Mouse (Mus musculus) heart, embryonic 11.5 days (tissue): ENCODE measurements around the gene Tmc8. TPM values are rescaled to one million over a fixed set of nuclear protein-coding genes. Genes with fewer than 3 reads are reported as not detected.
A peak's percentile ranks its signal among the peaks of the same experiment; 100 is the strongest.
"Not testable (repeated sequence)": the region's sequence is repeated elsewhere in the genome, so short reads cannot be mapped to it uniquely, and the experiment has no call there.

ENCODE experiments used
- ATAC-seq: fragments of 200-750 bp; cut with Nextera tagmentation; replicated peaks from 2 replicates; pipeline ENCODE4 v1.8.0; 2017; ENCODE audit warnings: moderate library complexity; ENCODE audit not compliant: insufficient number of reproducible peaks, low FRiP score, low TSS enrichment
- H3K27ac ChIP-seq: fragments of 300-500 bp; sonication (generic); 2 replicates; pipeline ENCODE4 v1.5.1; 2014; ENCODE audit warnings: mild to moderate bottlenecking, low read depth, low read length
- H3K27me3 ChIP-seq: fragments of 300-500 bp; sonication (generic); 2 replicates; pipeline ENCODE4 v1.6.1; 2014; ENCODE audit warnings: mild to moderate bottlenecking, low read length, mixed read lengths; ENCODE audit not compliant: control insufficient read depth, insufficient read depth
- H3K36me3 ChIP-seq: fragments of 300-500 bp; sonication (generic); 2 replicates; pipeline ENCODE4 v1.6.1; 2014; ENCODE audit warnings: mild to moderate bottlenecking, low read length, moderate library complexity, mixed read lengths; ENCODE audit not compliant: control insufficient read depth, insufficient read depth
- H3K4me1 ChIP-seq: fragments of 300-500 bp; sonication (generic); 2 replicates; pipeline ENCODE4 v1.6.1; 2014; ENCODE audit warnings: low read length; ENCODE audit not compliant: control insufficient read depth, insufficient read depth
- H3K4me2 ChIP-seq: fragments of 300-500 bp; sonication (generic); 2 replicates; pipeline ENCODE4 v1.6.1; 2014; ENCODE audit warnings: mild to moderate bottlenecking, moderate library complexity
- H3K4me3 ChIP-seq: fragments of 300-500 bp; sonication (generic); 2 replicates; pipeline ENCODE4 v1.5.1; 2014; ENCODE audit warnings: low read depth, low read length
- H3K9ac ChIP-seq: fragments of 300-500 bp; sonication (generic); 2 replicates; pipeline ENCODE4 v1.6.1; 2014; ENCODE audit warnings: mild to moderate bottlenecking, low read depth, low read length, moderate library complexity
- H3K9me3 ChIP-seq: fragments of 300-500 bp; sonication (generic); replicated peaks from 2 replicates; pipeline ENCODE4 v1.6.1; 2016; ENCODE audit warnings: low read length; ENCODE audit not compliant: control insufficient read depth
- WGBS: fragments of 180-500 bp; shearing (Covaris S2); extraction: QIAGEN DNeasy Blood & Tissue Kit; methylation state at CpG from one replicate; pipeline ENCODE4 v1.1.7; 2014; ENCODE audit not compliant: insufficient replicate concordance; 5-methylcytosine and 5-hydroxymethylcytosine counted together
- polyA plus RNA-seq: library from polyadenylated mRNA; unstranded; fragments of >200 nt; fragmentation: Nextera tagmentation; extraction: Ambion mirVana; gene quantifications from 2 replicates; pipeline ENCODE4 v1.2.1, GENCODE M21; 2014

The Tmc8 gene
- polyA plus RNA-seq, 1 experiment from 2014 or later = 4.5 TPM

DNA sequence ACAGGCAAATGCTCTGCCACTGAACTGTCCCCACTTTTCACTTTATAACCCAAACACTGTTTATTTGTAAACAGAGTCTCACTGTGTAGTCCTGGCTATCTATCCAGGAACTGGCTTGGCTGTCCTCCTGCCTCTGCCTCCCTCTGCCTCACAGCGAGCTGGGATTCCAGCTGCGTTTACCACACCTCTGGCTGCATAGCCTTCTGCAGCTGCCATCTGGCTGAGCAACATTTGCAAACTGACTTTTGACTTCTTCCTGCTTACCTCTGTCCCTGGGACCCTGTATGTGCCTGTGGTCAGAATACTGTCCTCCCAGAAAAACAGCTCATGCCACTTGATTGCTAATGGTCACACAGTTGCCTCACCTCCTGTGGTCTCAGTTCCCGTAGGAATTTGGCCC is 45.5 kb downstream of the Tmc8 start:
- Histone ChIP-seq H3K4me3 (no peak overlapping the region), H3K4me1 (peaks cover 68% of the 10 kb centered on the region), H3K36me3 (peaks cover 4% of the 10 kb centered on the region), H3K27me3 (no peaks in the 10 kb centered on the region), H3K4me2 (peak overlapping the region; percentile 81), H3K9ac (0 out of 2 replicates have a peak overlapping the region, but pooled peaks have one; percentile 3), H3K9me3 (no peaks in the 10 kb centered on the region), H3K27ac (peak overlapping the region; percentile 97)
- ATAC-seq = no peak
- 53% methylated on average over 3 of the region's 3 CpGs for WGBS

DNA sequence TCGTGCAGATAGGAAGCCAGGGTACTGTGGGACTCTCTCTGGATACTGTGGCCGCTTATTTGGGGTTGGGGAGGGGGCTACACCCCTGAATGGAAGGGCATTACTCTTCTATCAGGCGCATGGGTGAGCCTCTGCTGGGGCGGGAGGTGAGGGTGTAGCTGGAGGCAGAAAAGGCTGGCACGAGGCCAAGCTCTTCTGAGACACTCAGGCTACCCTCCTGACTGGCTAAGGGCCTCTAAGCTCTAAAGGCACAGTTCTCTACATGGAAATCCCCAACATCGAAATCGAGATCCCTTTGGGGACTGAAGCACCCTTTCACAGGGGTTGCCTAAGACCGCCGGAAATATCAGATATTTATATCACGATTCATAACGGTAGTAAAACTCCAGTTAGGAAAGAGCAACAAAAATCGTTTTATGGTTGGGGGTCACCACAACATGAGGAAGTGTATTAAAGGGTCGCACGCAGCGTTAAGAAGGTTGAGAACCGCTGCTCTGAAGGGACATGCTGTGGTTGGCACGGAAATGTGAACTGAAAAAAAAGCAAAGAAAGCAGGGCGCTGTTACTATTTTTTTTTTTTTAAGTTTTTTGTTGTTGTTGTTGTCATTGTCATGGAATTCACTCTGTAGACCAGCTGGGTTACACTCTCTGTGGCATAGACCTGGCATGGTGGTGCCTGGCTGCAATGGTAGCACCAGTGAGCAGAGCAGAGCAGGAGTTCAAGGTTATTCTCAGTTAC is 46.4 kb downstream of the Tmc8 start:
- H3K4me3 ChIP-seq = no peak overlapping the region
- H3K27ac ChIP-seq = peak overlapping the region; percentile 97
- WGBS = 57% methylated on average over 18 of the region's 18 CpGs
- H3K4me1 ChIP-seq = peaks cover 66% of the 10 kb centered on the region
- ATAC-seq = no peak
- peak overlapping the region; percentile 52; the same call in 1 of the 2 replicates for H3K9ac ChIP-seq
- H3K9me3 ChIP-seq = no peaks in the 10 kb centered on the region
- H3K36me3 ChIP-seq = no peaks in the 10 kb centered on the region
- H3K4me2 ChIP-seq = peak overlapping the region; percentile 81
- no peaks in the 10 kb centered on the region for H3K27me3 ChIP-seq

DNA sequence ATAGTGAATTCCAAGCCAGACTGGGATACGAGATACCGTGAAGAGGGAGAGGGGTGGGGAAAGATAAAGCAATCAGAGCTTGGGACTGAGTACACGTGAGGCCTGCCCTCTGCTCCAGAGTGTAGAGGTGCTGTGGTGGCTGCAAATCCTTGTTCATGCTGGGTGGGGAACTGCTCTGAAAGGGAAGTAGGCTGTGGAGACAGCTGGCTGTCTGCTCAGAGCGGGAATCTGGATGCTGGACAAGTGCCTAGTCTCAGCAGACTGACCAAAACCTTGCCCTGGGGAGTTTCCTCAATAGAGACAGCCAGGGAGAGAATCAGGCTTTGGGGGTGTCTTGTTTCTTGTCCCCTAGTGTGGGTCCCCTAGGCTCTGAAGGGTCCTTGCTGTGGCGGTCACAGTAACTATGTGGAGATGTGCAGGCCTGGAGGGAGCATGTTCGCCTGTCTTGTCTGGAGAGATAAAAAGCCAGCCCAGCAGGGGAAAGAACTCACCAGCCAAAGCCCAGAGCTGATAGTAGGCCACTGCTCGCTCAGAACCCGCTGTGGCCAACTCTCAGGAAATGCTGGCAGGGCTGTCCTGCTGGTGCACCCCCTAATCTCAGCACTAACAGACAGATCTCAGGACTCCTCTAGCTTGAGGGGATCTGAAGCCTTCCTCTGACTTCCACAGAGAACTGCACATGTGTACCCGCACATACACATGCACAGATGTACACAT is 47.2 kb downstream of the Tmc8 start:
- Histone ChIP-seq H3K27ac (peak overlapping the region; percentile 97), H3K36me3 (no peaks in the 10 kb centered on the region), H3K9me3 (no peaks in the 10 kb centered on the region), H3K4me1 (peaks cover 63% of the 10 kb centered on the region), H3K4me2 (peak overlapping the region; percentile 81), H3K27me3 (no peaks in the 10 kb centered on the region), H3K4me3 (no peak overlapping the region), H3K9ac (0 out of 2 replicates have a peak overlapping the region, but pooled peaks have one; percentile 52)
- ATAC-seq = 0 out of 2 replicates have a peak, but pooled peaks have one; percentile 11
- 16% methylated on average over 9 of the region's 9 CpGs for WGBS

DNA sequence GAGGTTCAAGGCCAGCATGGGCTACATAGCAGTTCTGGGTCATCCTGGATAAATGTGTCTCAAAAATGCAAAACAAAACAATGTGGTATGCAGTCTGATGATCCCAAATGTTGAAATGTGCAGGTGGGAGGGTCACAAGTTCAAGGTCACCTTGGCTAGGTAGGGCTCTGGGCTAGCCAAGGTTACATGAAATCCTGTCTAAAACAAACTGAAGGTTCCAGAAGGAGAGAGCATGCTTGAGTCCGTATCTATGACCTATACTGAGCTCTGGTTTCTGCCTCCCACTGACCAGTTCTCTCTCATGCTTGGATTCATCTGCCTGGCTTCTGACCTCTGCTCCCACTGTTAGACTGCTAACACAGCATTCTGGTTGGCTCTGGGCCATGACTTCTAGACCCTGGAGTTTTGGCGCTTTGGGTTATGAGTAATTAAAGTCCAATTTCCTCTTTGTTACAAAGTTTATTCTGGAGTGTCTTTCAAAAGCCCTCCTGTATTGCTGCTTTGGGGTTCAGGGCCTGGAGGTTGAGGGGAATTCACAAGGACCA is 47.9 kb downstream of the Tmc8 start:
- Histone ChIP-seq H3K36me3 (no peaks in the 10 kb centered on the region), H3K4me3 (no peak overlapping the region), H3K27ac (peak overlapping the region; percentile 97), H3K4me1 (peaks cover 59% of the 10 kb centered on the region), H3K9ac (0 out of 2 replicates have a peak overlapping the region, but pooled peaks have one; percentile 6), H3K4me2 (no peak overlapping the region), H3K27me3 (no peaks in the 10 kb centered on the region), H3K9me3 (no peaks in the 10 kb centered on the region)
- ATAC-seq = no peak
- 59% methylated on average over 2 of the region's 2 CpGs for WGBS

DNA sequence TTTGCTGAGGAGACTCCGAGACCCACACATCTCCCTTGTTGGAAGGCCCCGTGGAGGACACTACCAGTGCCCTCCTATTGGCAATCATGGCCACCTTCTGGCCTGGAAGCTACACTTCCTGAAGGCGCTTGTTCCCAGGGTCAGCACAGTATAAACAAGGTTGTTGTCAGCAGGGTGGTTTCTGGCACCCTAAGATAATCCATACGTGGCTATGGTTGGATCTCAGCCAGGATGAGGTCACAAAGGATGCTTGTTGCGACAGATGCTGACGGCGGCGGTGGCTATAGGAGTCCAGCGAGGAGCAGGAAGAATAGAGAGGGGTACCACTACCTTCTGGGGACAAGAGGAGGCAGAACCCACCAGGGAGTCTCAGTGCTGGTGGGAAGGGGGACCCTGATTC is 48.5 kb downstream of the Tmc8 start:
- H3K36me3 ChIP-seq = no peaks in the 10 kb centered on the region
- H3K4me3 ChIP-seq = no peak overlapping the region
- WGBS = 50% methylated on average over 9 of the region's 9 CpGs
- ATAC-seq = no peak
- H3K4me1 ChIP-seq = peaks cover 57% of the 10 kb centered on the region
- no peak overlapping the region for H3K4me2 ChIP-seq
- H3K9me3 ChIP-seq = no peaks in the 10 kb centered on the region
- H3K9ac ChIP-seq = no peak overlapping the region
- H3K27me3 ChIP-seq = no peaks in the 10 kb centered on the region
- H3K27ac ChIP-seq = peak overlapping the region; percentile 97

DNA sequence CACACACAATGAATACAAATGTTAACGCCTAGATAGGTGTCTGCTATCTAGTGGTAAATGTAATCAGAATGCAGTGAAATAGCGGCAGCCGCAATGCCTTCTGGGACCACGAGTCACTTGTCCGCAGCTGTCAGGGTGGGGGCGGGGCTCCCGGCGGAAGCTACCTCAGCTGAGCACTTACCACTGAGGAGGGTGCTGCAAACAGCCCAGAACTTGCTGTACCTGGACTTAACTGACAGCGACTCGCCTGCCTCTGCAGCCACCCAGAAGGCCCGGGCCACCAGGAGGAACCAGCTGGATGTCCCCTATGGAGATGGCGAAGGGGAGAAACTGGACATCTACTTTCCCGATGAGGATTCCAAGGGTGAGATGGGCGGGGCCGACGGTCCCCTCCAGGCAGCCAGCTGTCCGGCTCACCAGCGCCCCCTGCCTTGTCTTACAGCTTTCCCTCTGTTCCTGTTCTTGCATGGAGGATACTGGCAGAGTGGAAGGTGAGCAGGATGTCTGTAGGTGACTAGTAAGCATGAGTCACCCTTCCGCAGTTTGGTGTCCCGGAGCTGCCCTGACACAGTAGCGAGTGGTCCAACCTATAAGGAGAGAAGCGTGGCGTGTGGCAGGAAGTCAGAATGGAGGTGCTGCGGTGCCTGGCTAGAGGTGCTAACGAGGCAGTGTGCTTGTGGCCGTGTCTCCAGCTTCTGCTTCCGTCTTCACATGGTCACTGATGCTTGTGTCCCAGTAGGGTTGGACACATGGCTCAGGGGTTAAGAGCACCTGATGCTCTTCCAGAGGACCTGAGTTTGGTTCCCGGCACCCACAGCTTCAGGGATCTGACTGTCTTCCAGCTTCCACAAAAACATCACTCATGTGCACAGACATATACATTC is 50.5 kb downstream of the Tmc8 start:
- 0 out of 2 replicates have a peak overlapping the region, but pooled peaks have one; percentile 22 for H3K9ac ChIP-seq
- no peaks in the 10 kb centered on the region for H3K36me3 ChIP-seq
- peak; percentile 40 for ATAC-seq
- H3K4me3 ChIP-seq = peak overlapping the region; percentile 28
- H3K27ac ChIP-seq = peak overlapping the region; percentile 54; the same call in 1 of the 2 replicates
- peaks cover 43% of the 10 kb centered on the region for H3K4me1 ChIP-seq
- peak overlapping the region; percentile 64 for H3K4me2 ChIP-seq
- no peaks in the 10 kb centered on the region for H3K9me3 ChIP-seq
- 16% methylated on average over 28 of the region's 28 CpGs for WGBS
- H3K27me3 ChIP-seq = no peaks in the 10 kb centered on the region

DNA sequence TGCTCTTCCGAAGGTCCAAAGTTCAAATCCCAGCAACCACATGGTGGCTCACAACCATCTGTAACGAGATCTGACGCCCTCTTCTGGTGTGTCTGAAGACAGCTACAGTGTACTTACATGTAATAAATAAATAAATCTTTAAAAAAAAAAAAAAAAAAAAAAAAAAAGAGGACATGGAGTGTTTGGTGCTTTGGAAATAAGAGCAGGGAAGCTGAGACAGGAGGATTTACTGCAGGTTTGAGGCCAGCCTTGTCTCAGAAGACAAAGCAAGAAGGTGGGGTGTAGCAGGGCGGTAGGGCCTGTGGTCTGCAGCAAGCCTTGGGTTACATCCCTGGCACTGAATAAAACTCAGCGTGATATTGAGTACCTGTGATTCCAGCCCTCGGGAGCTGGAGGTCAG is 51.6 kb downstream of the Tmc8 start:
- H3K4me2 ChIP-seq, H3K27ac ChIP-seq, H3K27me3 ChIP-seq, H3K4me3 ChIP-seq, H3K9me3 ChIP-seq, ATAC-seq, H3K9ac ChIP-seq, H3K36me3 ChIP-seq: not testable (repeated sequence)
- WGBS = 87% methylated on average over 4 of the region's 6 CpGs
- peaks cover 32% of the 10 kb centered on the region for H3K4me1 ChIP-seq

DNA sequence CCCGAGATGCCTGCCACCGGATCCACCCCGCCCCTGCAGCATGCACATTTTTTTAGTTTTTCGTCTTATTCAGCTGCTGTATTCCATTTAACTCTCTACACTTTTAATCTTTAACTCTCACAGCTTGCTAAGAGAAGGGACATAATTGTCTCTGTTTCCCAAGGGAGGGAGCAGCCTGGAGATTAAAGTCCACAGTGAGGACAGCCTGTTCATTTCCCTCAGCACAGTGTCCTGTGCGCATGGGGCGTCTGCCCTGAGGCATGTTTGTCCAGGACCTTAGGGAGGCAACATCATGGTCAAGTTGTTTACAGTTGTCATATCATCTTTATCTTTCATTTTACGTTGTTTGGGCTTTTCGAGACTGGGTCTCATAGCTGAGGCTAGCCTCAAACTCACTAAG is 52.2 kb downstream of the Tmc8 start:
- no peak for ATAC-seq
- Histone ChIP-seq H3K27ac (no peak overlapping the region), H3K27me3 (no peaks in the 10 kb centered on the region), H3K4me1 (peaks cover 28% of the 10 kb centered on the region), H3K9me3 (no peaks in the 10 kb centered on the region), H3K36me3 (no peaks in the 10 kb centered on the region), H3K9ac (no peak overlapping the region), H3K4me2 (no peak overlapping the region), H3K4me3 (no peak overlapping the region)
- WGBS = 91% methylated on average over 8 of the region's 8 CpGs
